Mouse (Mus musculus): Measurements from ENCODE around the gene Cpxm1. TPM values are rescaled to one million over a fixed set of nuclear protein-coding genes. Genes with fewer than 3 reads are reported as not detected.

The Cpxm1 gene
- 98.0 and 106 TPM in 2 replicates for polyA plus RNA-seq (2016; fragmentation: Nextera tagmentation; extraction: Ambion mirVana)

- ATAC-seq (ENCODE audit: insufficient number of reproducible peaks, insufficient read depth, low FRiP score, low TSS enrichment): peak; percentile 88
- under 1% methylated on average over 41 of the region's 53 CpGs for WGBS
- Histone ChIP-seq H3K9ac (peak within 1 kb of the TSS; percentile 81), H3K9me3 (no peaks in the 10 kb centered on the region), H3K27me3 (no peaks in the 10 kb centered on the region), H3K4me1 (peaks cover 27% of the 10 kb centered on the region), H3K4me2 (replicated peaks) (peak within 1 kb of the TSS; percentile 85), H3K36me3 (peaks cover 28% of the 10 kb centered on the region), H3K27ac (peak within 1 kb of the TSS; percentile 87), H3K4me3 (peak within 1 kb of the TSS; percentile 74)
Observed at GRCm38 (mm10) chr2:130397186-130397985, at the start of gene Cpxm1. Cpxm1 (minus strand) TSS chr2:130397574.

GRCm38 (mm10) chr2:130442162-130442561 is 44.8 kb upstream of the Cpxm1 start:
- H3K4me3 ChIP-seq: no peak overlapping the region
- H3K4me1 ChIP-seq: no peaks in the 10 kb centered on the region
- no peak overlapping the region for H3K9ac ChIP-seq
- peaks cover 71% of the 10 kb centered on the region for H3K36me3 ChIP-seq
- no peaks in the 10 kb centered on the region for H3K9me3 ChIP-seq
- H3K4me2 ChIP-seq (replicated peaks): no peak overlapping the region
- WGBS: 87% methylated on average over 10 of the region's 10 CpGs
- H3K27me3 ChIP-seq: no peaks in the 10 kb centered on the region
- ATAC-seq (ENCODE audit: insufficient number of reproducible peaks, insufficient read depth, low FRiP score, low TSS enrichment): no peak
- H3K27ac ChIP-seq: no peak overlapping the region

DNA sequence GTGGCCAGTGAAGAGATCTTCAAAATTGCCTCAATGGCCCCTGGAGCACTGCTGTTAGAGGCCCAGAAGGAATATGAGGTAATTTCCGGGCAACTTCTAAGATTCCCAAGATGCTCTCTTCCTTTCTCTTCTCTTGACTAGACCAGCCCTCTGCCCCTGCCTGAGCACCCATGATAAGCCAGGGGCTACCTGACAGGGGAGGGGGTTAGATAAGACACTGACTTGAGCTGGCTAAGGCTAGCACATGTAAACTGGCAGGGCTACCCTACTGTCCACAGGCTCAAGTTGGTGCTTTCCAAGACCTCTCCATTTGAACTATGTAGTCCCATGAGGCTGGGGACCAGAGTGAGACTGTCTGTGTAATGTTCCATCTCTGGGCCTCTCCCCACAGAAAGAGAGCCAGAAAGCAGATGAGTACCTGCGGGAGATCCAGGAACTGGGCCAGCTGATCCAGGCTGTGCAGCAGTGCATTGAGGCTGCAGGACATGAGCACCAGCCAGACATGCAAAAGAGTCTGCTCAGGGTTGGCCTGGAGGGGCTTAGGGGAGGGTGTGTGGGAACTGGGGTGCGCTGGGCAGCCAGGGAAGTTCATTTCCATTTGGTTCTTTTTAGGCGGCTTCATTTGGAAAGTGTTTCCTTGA is 42.6 kb upstream of the Cpxm1 start:
- no peak overlapping the region for H3K9ac ChIP-seq
- H3K27ac ChIP-seq: no peak overlapping the region
- no peak overlapping the region for H3K4me3 ChIP-seq
- ATAC-seq (ENCODE audit: insufficient number of reproducible peaks, insufficient read depth, low FRiP score, low TSS enrichment): no peak; the same call in 1 of the 2 replicates
- H3K27me3 ChIP-seq: no peaks in the 10 kb centered on the region
- no peak overlapping the region for H3K4me2 ChIP-seq (replicated peaks)
- no peaks in the 10 kb centered on the region for H3K4me1 ChIP-seq
- H3K9me3 ChIP-seq: no peaks in the 10 kb centered on the region
- H3K36me3 ChIP-seq: peaks cover 75% of the 10 kb centered on the region
- 81% methylated on average over 4 of the region's 4 CpGs for WGBS

GRCm38 (mm10) chr2:130438861-130439260 is 41.5 kb upstream of the Cpxm1 start:
- Histone ChIP-seq H3K36me3 (peaks cover 68% of the 10 kb centered on the region), H3K9ac (no peak overlapping the region), H3K4me1 (no peaks in the 10 kb centered on the region), H3K9me3 (no peaks in the 10 kb centered on the region), H3K4me3 (no peak overlapping the region), H3K27ac (no peak overlapping the region), H3K27me3 (no peaks in the 10 kb centered on the region), H3K4me2 (replicated peaks) (no peak overlapping the region)
- no peak for ATAC-seq (ENCODE audit: insufficient number of reproducible peaks, insufficient read depth, low FRiP score, low TSS enrichment)
- WGBS: 94% methylated on average over 3 of the region's 3 CpGs

GRCm38 (mm10) chr2:130436769-130437168 is 39.4 kb upstream of the Cpxm1 start:
- no peaks in the 10 kb centered on the region for H3K4me1 ChIP-seq
- H3K27me3 ChIP-seq: no peaks in the 10 kb centered on the region
- 84% methylated on average over 1 of the region's 1 CpGs for WGBS
- no peak overlapping the region for H3K4me3 ChIP-seq
- H3K9ac ChIP-seq: no peak overlapping the region
- peaks cover 49% of the 10 kb centered on the region for H3K36me3 ChIP-seq
- no peak overlapping the region for H3K4me2 ChIP-seq (replicated peaks)
- H3K27ac ChIP-seq: no peak overlapping the region
- no peaks in the 10 kb centered on the region for H3K9me3 ChIP-seq
- ATAC-seq (ENCODE audit: insufficient number of reproducible peaks, insufficient read depth, low FRiP score, low TSS enrichment): no peak

DNA sequence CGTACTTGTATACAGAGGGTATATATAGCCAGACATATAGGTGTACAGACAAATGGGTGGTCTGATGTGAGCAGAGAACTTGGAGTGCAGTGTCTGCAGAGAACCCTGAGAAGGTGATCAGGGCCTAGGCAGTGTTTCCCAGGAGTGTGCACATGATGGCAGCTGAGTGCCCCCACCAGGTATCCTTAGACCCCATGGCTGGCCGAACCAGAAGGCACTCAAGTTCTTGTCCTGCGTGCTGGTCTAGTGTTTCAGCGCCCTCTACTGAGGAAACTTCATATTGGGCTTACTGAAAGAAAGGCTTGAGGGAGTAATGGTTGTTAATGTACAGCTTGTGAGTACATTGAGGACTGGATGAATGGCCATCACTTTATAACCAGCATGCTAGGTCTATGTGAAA is 35.8 kb upstream of the Cpxm1 start:
- WGBS: 21% methylated on average over 4 of the region's 4 CpGs
- Histone ChIP-seq H3K9me3 (no peaks in the 10 kb centered on the region), H3K27me3 (no peaks in the 10 kb centered on the region), H3K4me1 (no peaks in the 10 kb centered on the region), H3K4me3 (no peak overlapping the region), H3K9ac (no peak overlapping the region), H3K36me3 (peaks cover 15% of the 10 kb centered on the region), H3K4me2 (replicated peaks) (no peak overlapping the region), H3K27ac (no peak overlapping the region)
- ATAC-seq (ENCODE audit: insufficient number of reproducible peaks, insufficient read depth, low FRiP score, low TSS enrichment): no peak

DNA sequence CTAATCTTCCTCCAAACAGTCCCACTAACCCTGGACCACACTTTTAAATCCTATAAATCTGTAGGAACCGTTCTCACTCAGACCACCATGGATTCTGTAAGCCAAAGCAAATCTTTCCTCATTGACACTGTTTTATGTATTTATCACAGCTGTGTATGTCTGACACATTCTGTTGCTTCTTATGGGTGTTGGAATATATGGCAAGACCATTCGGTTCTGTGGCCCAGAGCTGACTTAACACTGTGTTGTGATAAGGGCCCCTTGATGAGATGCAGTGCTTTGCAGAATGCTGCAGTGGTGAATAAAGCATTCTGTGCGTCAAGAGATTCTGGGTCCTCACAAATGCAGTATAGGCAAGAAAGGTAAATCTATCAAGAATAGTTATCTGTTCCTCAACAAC is 34.8 kb upstream of the Cpxm1 start:
- no peaks in the 10 kb centered on the region for H3K9me3 ChIP-seq
- no peak overlapping the region for H3K4me2 ChIP-seq (replicated peaks)
- H3K36me3 ChIP-seq: peaks cover 8% of the 10 kb centered on the region
- no peak overlapping the region for H3K27ac ChIP-seq
- H3K27me3 ChIP-seq: no peaks in the 10 kb centered on the region
- no peaks in the 10 kb centered on the region for H3K4me1 ChIP-seq
- 89% methylated on average over 3 of the region's 3 CpGs for WGBS
- H3K4me3 ChIP-seq: no peak overlapping the region
- no peak for ATAC-seq (ENCODE audit: insufficient number of reproducible peaks, insufficient read depth, low FRiP score, low TSS enrichment)
- no peak overlapping the region for H3K9ac ChIP-seq

DNA sequence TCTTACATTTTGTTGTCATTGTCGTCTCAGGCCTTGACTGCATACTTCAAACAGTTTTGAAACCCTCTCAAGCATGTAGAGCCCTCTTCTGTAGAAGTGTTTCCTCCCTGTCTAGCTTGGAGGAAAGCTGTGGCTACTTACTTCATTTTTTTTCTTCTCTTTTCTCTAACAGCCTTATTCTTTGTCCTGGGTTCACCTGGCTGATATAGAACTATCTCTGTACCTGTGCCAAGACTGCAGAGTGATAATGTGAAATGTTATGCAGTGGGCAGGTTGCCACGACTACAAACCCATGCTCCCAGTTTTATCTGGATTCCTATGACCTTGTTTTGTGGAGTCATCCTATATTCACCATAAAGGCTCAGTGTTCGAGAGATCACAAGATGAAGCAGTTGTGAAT is 33.1 kb upstream of the Cpxm1 start:
- no peak overlapping the region for H3K27ac ChIP-seq
- 83% methylated on average over 3 of the region's 3 CpGs for whole genome bisulfite sequencing
- no peak overlapping the region for H3K9ac ChIP-seq
- H3K36me3 ChIP-seq: peaks cover 4% of the 10 kb centered on the region; the same call in 1 of the 2 replicates
- no peak overlapping the region for H3K4me2 ChIP-seq (replicated peaks)
- H3K27me3 ChIP-seq: no peaks in the 10 kb centered on the region
- ATAC-seq (ENCODE audit: insufficient number of reproducible peaks, insufficient read depth, low FRiP score, low TSS enrichment): no peak
- H3K4me1 ChIP-seq: peaks cover 2% of the 10 kb centered on the region
- no peaks in the 10 kb centered on the region for H3K9me3 ChIP-seq
- H3K4me3 ChIP-seq: no peak overlapping the region

DNA sequence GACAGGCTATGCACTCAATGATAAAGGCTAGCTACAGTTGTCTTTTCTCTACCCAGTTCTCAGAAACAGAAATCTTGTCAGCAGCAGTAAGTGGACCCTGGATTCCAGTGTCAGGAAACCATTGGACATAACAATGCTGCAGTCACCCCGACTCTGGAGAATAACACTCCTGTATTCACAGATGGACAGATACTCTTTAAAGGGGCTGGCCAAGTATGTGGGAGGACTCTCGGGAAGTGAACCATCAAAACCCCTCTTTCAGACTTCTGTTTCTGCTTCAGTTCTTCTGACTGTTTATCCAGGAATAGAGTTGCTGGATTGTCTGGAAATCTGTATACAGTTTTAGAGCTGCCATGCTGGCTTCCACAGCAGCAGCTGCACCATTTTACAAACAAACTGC is 32.5 kb upstream of the Cpxm1 start:
- no peak for ATAC-seq (ENCODE audit: insufficient number of reproducible peaks, insufficient read depth, low FRiP score, low TSS enrichment)
- no peak overlapping the region for H3K27ac ChIP-seq
- H3K27me3 ChIP-seq: no peaks in the 10 kb centered on the region
- no peak overlapping the region for H3K4me2 ChIP-seq (replicated peaks)
- no peak overlapping the region for H3K4me3 ChIP-seq
- peaks cover 4% of the 10 kb centered on the region; the same call in 1 of the 2 replicates for H3K36me3 ChIP-seq
- peaks cover 8% of the 10 kb centered on the region for H3K4me1 ChIP-seq
- no peak overlapping the region for H3K9ac ChIP-seq
- H3K9me3 ChIP-seq: no peaks in the 10 kb centered on the region
- 68% methylated on average over 2 of the region's 2 CpGs for whole genome bisulfite sequencing

- Histone ChIP-seq H3K4me1 (peaks cover 13% of the 10 kb centered on the region), H3K4me3 (peak overlapping the region; percentile 90), H3K27me3 (no peaks in the 10 kb centered on the region), H3K27ac (0 out of 2 replicates have a peak overlapping the region, but pooled peaks have one; percentile 12), H3K9ac (peak overlapping the region; percentile 91), H3K9me3 (no peaks in the 10 kb centered on the region), H3K4me2 (replicated peaks) (peak overlapping the region; percentile 75), H3K36me3 (0 out of 2 replicates have a peak, but pooled peaks cover 12% of the 10 kb centered on the region)
- ATAC-seq (ENCODE audit: insufficient number of reproducible peaks, insufficient read depth, low FRiP score, low TSS enrichment): no peak
- WGBS: 53% methylated on average over 5 of the region's 5 CpGs
Observed at GRCm38 (mm10) chr2:130425112-130425511, 27.7 kb upstream of the Cpxm1 start.

- H3K36me3 ChIP-seq: 0 out of 2 replicates have a peak, but pooled peaks cover 12% of the 10 kb centered on the region
- peak within 1 kb of the TSS; percentile 90 for H3K4me3 ChIP-seq
- ATAC-seq (ENCODE audit: insufficient number of reproducible peaks, insufficient read depth, low FRiP score, low TSS enrichment): peak; percentile 91
- H3K9ac ChIP-seq: peak within 1 kb of the TSS; percentile 91
- WGBS: under 1% methylated on average over 58 of the region's 58 CpGs
- H3K4me1 ChIP-seq: peaks cover 13% of the 10 kb centered on the region
- H3K9me3 ChIP-seq: no peaks in the 10 kb centered on the region
- H3K4me2 ChIP-seq (replicated peaks): peak within 1 kb of the TSS; percentile 75
- H3K27ac ChIP-seq: peak within 1 kb of the TSS; percentile 83
- H3K27me3 ChIP-seq: no peaks in the 10 kb centered on the region
Observed at GRCm38 (mm10) chr2:130424126-130424853, 26.9 kb upstream of the Cpxm1 start, which contains the start of the genes Vps16 and Pced1a. Vps16 (plus strand) TSS chr2:130424339. Pced1a (minus strand) TSS chr2:130424701.
